Mouse (Mus musculus) olfactory bulb, adult 2 months (tissue): Measurements from ENCODE around the gene Gpr108. TPM values are rescaled to one million over a fixed set of nuclear protein-coding genes. Genes with fewer than 3 reads are reported as not detected.

Source experiments
- H3K27ac ChIP-seq: fragments of 200-500 bp; 2 replicates; pipeline ENCODE4 v1.5.1; 2012; ENCODE audit warnings: low read depth, low read length; ENCODE audit not compliant: insufficient read depth
- H3K4me1 ChIP-seq: fragments of 200-500 bp; 2 replicates; pipeline ENCODE4 v1.6.1; 2012; ENCODE audit warnings: low read length; ENCODE audit not compliant: control insufficient read depth, insufficient read depth
- H3K4me3 ChIP-seq: fragments of 200-500 bp; 2 replicates; pipeline ENCODE4 v1.5.1; 2012; ENCODE audit warnings: mild to moderate bottlenecking, low read depth, low read length, moderate library complexity; ENCODE audit not compliant: insufficient read depth
- CTCF ChIP-seq: fragments of 200-500 bp; IDR thresholded peaks from 2 replicates; pipeline ENCODE4 v1.5.1; 2012; ENCODE audit warnings: low read depth, mild to moderate bottlenecking, low read length, moderate library complexity; ENCODE audit not compliant: insufficient read depth
- POLR2A ChIP-seq: fragments of 200-500 bp; IDR thresholded peaks from 2 replicates; pipeline ENCODE4 v1.6.1; 2012; ENCODE audit warnings: mild to moderate bottlenecking, low read depth, low read length, moderate library complexity; ENCODE audit not compliant: insufficient read depth
- WGBS: fragments of 180-500 bp; shearing (Covaris S2); methylation state at CpG from one replicate; pipeline ENCODE4 v1.1.7; 2018; 5-methylcytosine and 5-hydroxymethylcytosine counted together
- polyA plus RNA-seq: library from polyadenylated mRNA; stranded (reverse); fragments of >200 nt; gene quantifications from 2 replicates; pipeline ENCODE4 v1.2.4, GENCODE M21; 2012; ENCODE audit warnings: low replicate concordance; ENCODE audit not compliant: missing spikeins, insufficient read depth, insufficient read length

Gpr108 gene
- polyA plus RNA-seq = not detected in 2 replicates

- TF ChIP-seq POLR2A = no peak
- TF ChIP-seq CTCF = peak; percentile 75
- H3K4me3 ChIP-seq = peak within 1 kb of the TSS; percentile 84
- peak within 1 kb of the TSS; percentile 98 for H3K27ac ChIP-seq
- under 1% methylated on average over 12 of the region's 12 CpGs for WGBS
- peaks cover 31% of the 10 kb centered on the region for H3K4me1 ChIP-seq
Observed at GRCm38 (mm10) chr17:57248201-57248699, at the start of gene Gpr108. Gene Gpr108, minus strand, starts transcription at chr17:57248446.

- Histone ChIP-seq H3K4me1 (no peaks in the 10 kb centered on the region), H3K4me3 (no peak overlapping the region), H3K27ac (no peak overlapping the region)
- WGBS = 89% methylated on average over 12 of the region's 12 CpGs
- TF ChIP-seq POLR2A = no peak
- no peak for TF ChIP-seq CTCF
Observed at GRCm38 (mm10) chr17:57297040-57297439, 48.8 kb upstream of the Gpr108 start.

GRCm38 (mm10) chr17:57295935-57296334, 47.7 kb upstream of the Gpr108 start:
- Histone ChIP-seq H3K4me1 (no peaks in the 10 kb centered on the region), H3K27ac (no peak overlapping the region), H3K4me3 (no peak overlapping the region)
- no peak for TF ChIP-seq POLR2A
- no peak for TF ChIP-seq CTCF
- 95% methylated on average over 9 of the region's 9 CpGs for WGBS

GRCm38 (mm10) chr17:57292968-57293367, 44.7 kb upstream of the Gpr108 start:
- TF ChIP-seq POLR2A (no peak), CTCF (no peak)
- no peaks in the 10 kb centered on the region for H3K4me1 ChIP-seq
- H3K27ac ChIP-seq = no peak overlapping the region
- no peak overlapping the region for H3K4me3 ChIP-seq
- 93% methylated on average over 9 of the region's 9 CpGs for WGBS

GRCm38 (mm10) chr17:57292302-57292701, 44.1 kb upstream of the Gpr108 start:
- TF ChIP-seq POLR2A (no peak), CTCF (no peak)
- H3K27ac ChIP-seq = no peak overlapping the region
- no peaks in the 10 kb centered on the region for H3K4me1 ChIP-seq
- H3K4me3 ChIP-seq = no peak overlapping the region
- WGBS = 91% methylated on average over 2 of the region's 2 CpGs

GRCm38 (mm10) chr17:57290671-57291055, 42.4 kb upstream of the Gpr108 start:
- TF ChIP-seq POLR2A = no peak
- TF ChIP-seq CTCF = no peak
- no peak overlapping the region for H3K27ac ChIP-seq
- WGBS = 83% methylated on average over 7 of the region's 7 CpGs

GRCm38 (mm10) chr17:57290001-57290670, 41.9 kb upstream of the Gpr108 start:
- H3K27ac ChIP-seq = no peak overlapping the region
- TF ChIP-seq POLR2A = no peak
- TF ChIP-seq CTCF = no peak
- WGBS = 88% methylated on average over 9 of the region's 9 CpGs

More at GRCm38 (mm10) chr17:57290671-57291055, 42.4 kb upstream of the Gpr108 start:
- Histone ChIP-seq H3K4me1 (no peaks in the 10 kb centered on the region), H3K4me3 (no peak overlapping the region)

GRCm38 (mm10) chr17:57289252-57289651, 41.0 kb upstream of the Gpr108 start:
- no peak for TF ChIP-seq CTCF
- no peak for TF ChIP-seq POLR2A
- WGBS = 72% methylated on average over 5 of the region's 5 CpGs
- H3K27ac ChIP-seq = no peak overlapping the region
- peaks cover 2% of the 10 kb centered on the region; the same call in 1 of the 2 replicates for H3K4me1 ChIP-seq
- no peak overlapping the region for H3K4me3 ChIP-seq

More at GRCm38 (mm10) chr17:57290001-57290670, 41.9 kb upstream of the Gpr108 start:
- no peaks in the 10 kb centered on the region for H3K4me1 ChIP-seq
- no peak overlapping the region for H3K4me3 ChIP-seq

- no peak overlapping the region for H3K27ac ChIP-seq
- peaks cover 2% of the 10 kb centered on the region; the same call in 1 of the 2 replicates for H3K4me1 ChIP-seq
- TF ChIP-seq CTCF (no peak), POLR2A (no peak)
- no peak overlapping the region for H3K4me3 ChIP-seq
- 63% methylated on average over 8 of the region's 8 CpGs for WGBS
Observed at GRCm38 (mm10) chr17:57286718-57287355, 38.6 kb upstream of the Gpr108 start.
